Mouse (Mus musculus): ENCODE results near the gene Gpr101. TPM values are rescaled to one million over a fixed set of nuclear protein-coding genes. Genes with fewer than 3 reads are reported as not detected.

The Gpr101 gene
- polyA plus RNA-seq (2014; fragmentation: Nextera tagmentation; extraction: Ambion mirVana) = 0.63 and 1.0 TPM in 2 replicates

- WGBS = 16% methylated on average over 12 of the region's 28 CpGs
- Histone ChIP-seq H3K27ac (no peak within 1 kb of the TSS), H3K4me1 (replicated peaks; ENCODE audit: control insufficient read depth, insufficient read depth, low read length) (no peaks in the 10 kb centered on the region), H3K4me3 (replicated peaks; ENCODE audit: low read length) (peak within 1 kb of the TSS; percentile 41), H3K9ac (peak within 1 kb of the TSS; percentile 53), H3K27me3 (ENCODE audit: control insufficient read depth, insufficient read depth, low read length) (peaks cover 6% of the 10 kb centered on the region; the same call in 1 of the 2 replicates), H3K4me2 (replicated peaks) (peak within 1 kb of the TSS; percentile 73), H3K9me3 (ENCODE audit: control insufficient read depth, low read length) (no peaks in the 10 kb centered on the region), H3K36me3 (replicated peaks; ENCODE audit: control insufficient read depth, insufficient read depth) (no peaks in the 10 kb centered on the region)
- ATAC-seq (ENCODE audit: low FRiP score) (peak; percentile 69; the same call in 1 of the 2 replicates), DNase-seq (ENCODE audit: low spot score) (no peak)
These were observed at the start of gene Gpr101 for GRCm38 (mm10) chrX:57503634-57504033. TSS of gene Gpr101 (minus strand) at chrX:57503757.

DNA sequence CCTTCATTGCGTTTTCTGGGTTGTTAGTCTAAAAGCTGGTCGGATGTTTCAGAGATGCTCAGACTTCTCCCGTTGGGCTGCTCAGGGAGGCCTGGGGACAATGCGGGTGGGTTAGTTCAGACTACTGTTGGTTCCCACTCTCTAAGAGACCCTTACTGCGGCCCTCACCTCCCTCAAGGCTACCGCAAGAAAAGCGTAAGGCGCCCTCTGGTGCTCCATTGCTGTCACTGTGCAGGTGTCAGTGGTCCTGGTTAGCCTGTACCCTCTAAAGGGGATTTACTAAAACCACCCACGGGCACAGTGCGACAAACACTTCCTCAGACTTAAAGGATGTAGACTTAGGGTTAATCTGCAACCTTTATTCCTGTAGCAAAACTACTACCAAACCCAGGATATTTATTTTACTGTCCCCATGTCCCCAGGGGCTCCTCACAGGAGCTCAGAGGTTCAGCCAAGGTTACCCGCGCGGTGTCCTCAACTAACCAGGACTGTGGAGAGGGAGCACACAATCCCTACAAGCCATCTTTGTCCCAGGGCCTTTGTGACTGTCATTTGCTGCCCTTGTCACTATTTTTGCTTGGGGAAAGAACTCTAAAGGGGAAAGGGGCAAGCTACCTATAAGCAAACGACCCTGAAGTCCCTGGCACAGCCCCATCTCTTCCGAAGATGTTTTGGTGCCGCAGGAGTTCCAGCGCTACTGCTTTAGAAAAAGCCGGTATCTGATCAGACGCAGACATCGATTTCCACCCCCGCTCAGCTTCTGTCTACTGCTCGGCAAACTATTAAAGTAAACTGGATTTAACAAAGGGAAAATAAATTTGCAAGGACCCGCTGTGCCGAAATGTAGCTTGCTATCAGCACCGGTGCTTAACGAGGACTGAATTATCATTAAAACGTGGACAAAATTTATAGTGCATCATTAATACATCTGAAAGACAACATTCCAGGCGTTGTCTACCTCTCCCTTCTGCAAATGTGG is 17.8 kb upstream of the Gpr101 start:
- Histone ChIP-seq H3K9ac (no peak overlapping the region), H3K27ac (no peak overlapping the region; the same call in 1 of the 2 replicates), H3K4me2 (replicated peaks) (peak overlapping the region; percentile 45), H3K9me3 (ENCODE audit: control insufficient read depth, low read length) (no peaks in the 10 kb centered on the region), H3K4me3 (replicated peaks; ENCODE audit: low read length) (peak overlapping the region; percentile 22), H3K36me3 (replicated peaks; ENCODE audit: control insufficient read depth, insufficient read depth) (no peaks in the 10 kb centered on the region), H3K27me3 (ENCODE audit: control insufficient read depth, insufficient read depth, low read length) (no peaks in the 10 kb centered on the region), H3K4me1 (replicated peaks; ENCODE audit: control insufficient read depth, insufficient read depth, low read length) (no peaks in the 10 kb centered on the region)
- no peak for DNase-seq (ENCODE audit: low spot score)
- 0 out of 2 replicates have a peak, but pooled peaks have one; percentile 27 for ATAC-seq (ENCODE audit: low FRiP score)
- WGBS = 32% methylated on average over 27 of the region's 28 CpGs

DNA sequence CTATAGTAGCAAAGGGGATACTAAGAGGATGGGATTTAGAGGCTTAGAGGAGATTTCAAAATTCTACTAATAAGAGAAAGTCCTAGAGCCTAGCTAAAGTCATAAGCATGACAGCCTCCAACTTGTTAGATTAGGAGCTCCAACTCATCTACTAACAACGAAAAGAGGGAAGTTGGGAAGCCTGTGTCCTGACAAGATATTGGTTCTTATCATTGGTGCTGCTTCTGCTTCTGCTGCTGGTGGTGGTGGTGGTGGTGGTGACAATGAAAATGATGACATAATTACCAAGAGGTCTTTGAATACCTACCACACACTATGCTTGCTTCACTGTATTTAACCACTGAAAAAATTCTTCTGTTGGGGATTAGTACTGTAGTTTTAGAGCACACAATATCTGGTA is 2.7 kb upstream of the Gpr101 start:
- WGBS = 79% methylated on average over 1 of the region's 1 CpGs
- no peak for DNase-seq (ENCODE audit: low spot score)
- no peak for ATAC-seq (ENCODE audit: low FRiP score)
- Histone ChIP-seq H3K27ac (no peak overlapping the region), H3K4me2 (replicated peaks) (no peak overlapping the region), H3K9me3 (ENCODE audit: control insufficient read depth, low read length) (no peaks in the 10 kb centered on the region), H3K36me3 (replicated peaks; ENCODE audit: control insufficient read depth, insufficient read depth) (no peaks in the 10 kb centered on the region), H3K4me3 (replicated peaks; ENCODE audit: low read length) (no peak overlapping the region), H3K4me1 (replicated peaks; ENCODE audit: control insufficient read depth, insufficient read depth, low read length) (no peaks in the 10 kb centered on the region), H3K27me3 (ENCODE audit: control insufficient read depth, insufficient read depth, low read length) (peaks cover 6% of the 10 kb centered on the region; the same call in 1 of the 2 replicates), H3K9ac (no peak overlapping the region)

Other genes starting within 250 kb of the Gpr101 start
- gene Arhgef6, start 165.0 kb downstream of the Gpr101 start, polyA plus RNA-seq (2014; fragmentation: Nextera tagmentation; extraction: Ambion mirVana) = 8.8 and 9.2 TPM in 2 replicates
- 175 and 179 TPM in 2 replicates for gene Rbmx, start 110.7 kb downstream of the Gpr101 start, polyA plus RNA-seq (2014; fragmentation: Nextera tagmentation; extraction: Ambion mirVana)
- not detected in 2 replicates for gene Gm364, start 94.6 kb downstream of the Gpr101 start, polyA plus RNA-seq (2014; fragmentation: Nextera tagmentation; extraction: Ambion mirVana)

All from hindbrain, embryonic 14.5 days (tissue).